Mouse (Mus musculus) frontal cortex, adult (tissue): Measurements from ENCODE around the gene Fmod.

Experiments
- ATAC-seq: cut with Nextera tagmentation; 2 replicates; pipeline ENCODE4 v1.9.2; 2017; ENCODE audit warnings: mild to moderate bottlenecking, moderate library complexity, mixed read lengths; ENCODE audit not compliant: low TSS enrichment

Fmod gene

GRCm38 (mm10) chr1:134037172-134037571 is at the start of gene Fmod:
TSS of gene Fmod (plus strand) at chr1:134037254.
- ATAC-seq: peak; percentile 55; the same call in 1 of the 2 replicates

GRCm38 (mm10) chr1:133988845-133989244 is 48.2 kb upstream of the Fmod start:
- ATAC-seq: no peak

GRCm38 (mm10) chr1:133991277-133991676 is 45.8 kb upstream of the Fmod start:
- no peak for ATAC-seq

- no peak for ATAC-seq
Measured at GRCm38 (mm10) chr1:134005490-134005889, 31.6 kb upstream of the Fmod start.

GRCm38 (mm10) chr1:134006105-134006764 is 30.8 kb upstream of the Fmod start:
- ATAC-seq: no peak

- no peak for ATAC-seq
Measured at GRCm38 (mm10) chr1:134024293-134024971, 12.6 kb upstream of the Fmod start.

- no peak for ATAC-seq
Measured at GRCm38 (mm10) chr1:134025975-134026374, 11.1 kb upstream of the Fmod start.

- peak; percentile 62 for ATAC-seq
Measured at GRCm38 (mm10) chr1:134026741-134027140, 10.3 kb upstream of the Fmod start.

GRCm38 (mm10) chr1:134028161-134028846 is 8.8 kb upstream of the Fmod start:
- ATAC-seq: no peak

GRCm38 (mm10) chr1:134036492-134036891 is 562 bp upstream of the Fmod start:
- no peak for ATAC-seq

- ATAC-seq: no peak
Measured at GRCm38 (mm10) chr1:134038336-134038735, 1.3 kb downstream of the Fmod start.

- ATAC-seq: no peak
Measured at GRCm38 (mm10) chr1:134039361-134039760, 2.3 kb downstream of the Fmod start.

GRCm38 (mm10) chr1:134041900-134042299 is 4.8 kb downstream of the Fmod start:
- no peak for ATAC-seq

- ATAC-seq: no peak
Measured at GRCm38 (mm10) chr1:134042341-134042740, 5.3 kb downstream of the Fmod start.

GRCm38 (mm10) chr1:134044805-134045204 is 7.8 kb downstream of the Fmod start:
- ATAC-seq: no peak

GRCm38 (mm10) chr1:134045971-134046370 is 8.9 kb downstream of the Fmod start:
- ATAC-seq: peak; percentile 86

- no peak for ATAC-seq
Measured at GRCm38 (mm10) chr1:134046387-134046786, 9.3 kb downstream of the Fmod start.

- ATAC-seq: no peak
Measured at GRCm38 (mm10) chr1:134047431-134047830, 10.4 kb downstream of the Fmod start.

- peak; percentile 74 for ATAC-seq
Measured at GRCm38 (mm10) chr1:134048759-134049158, 11.7 kb downstream of the Fmod start.

GRCm38 (mm10) chr1:134049542-134049941 is 12.5 kb downstream of the Fmod start:
- ATAC-seq: no peak

GRCm38 (mm10) chr1:134053207-134053606 is 16.2 kb downstream of the Fmod start:
- peak; percentile 66 for ATAC-seq

GRCm38 (mm10) chr1:134055058-134055457 is 18.0 kb downstream of the Fmod start:
- ATAC-seq: no peak
